8 mouse cellular contexts compared by ENCODE assay signal in the genomic region with DNA sequence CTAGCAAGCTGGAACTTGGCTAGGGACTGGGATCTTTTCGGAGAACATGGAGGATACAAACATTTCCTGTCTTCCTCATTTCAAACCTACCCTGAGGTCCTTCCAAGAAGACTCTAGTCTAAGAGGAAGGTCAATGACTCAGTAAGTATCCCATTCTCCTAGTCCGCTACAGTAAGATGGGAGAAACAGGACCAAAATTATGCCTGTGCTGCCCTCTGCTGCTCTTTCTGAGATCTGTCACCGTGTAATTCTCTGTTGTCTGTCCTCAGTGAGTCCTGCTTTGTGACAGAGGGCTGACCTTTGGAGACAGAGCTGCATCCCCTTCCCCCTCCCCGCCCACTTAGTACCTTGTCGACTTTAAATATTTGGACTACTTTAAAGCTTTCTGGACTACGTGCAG.
DNase-seq lines count a peak whose midpoint lies in the region; ATAC-seq and TF ChIP-seq lines count a peak whose summit lies in the region.

No protein-coding gene starts in this region.

- no peak for TF ChIP-seq POLR2A in cerebellum, adult 2 months (IDR thresholded peaks at IDR 0.05; ENCODE audit: borderline replicate concordance, insufficient read depth, low read length)

- no peaks in the 10 kb centered on the region for H3K4me1 ChIP-seq in cerebellum, adult 2 months (ENCODE audit: control insufficient read depth, insufficient read depth, low read length)
- H3K4me1 ChIP-seq in liver, embryonic 14.5 days (replicated peaks; ENCODE audit: control insufficient read depth in 2 of 2, insufficient read depth in 2 of 2, low read length in 1 of 2), result no peaks in the 10 kb centered on the region

- 26% methylated on average over 6 of the region's 6 CpGs for WGBS in cerebellum, adult 2 months
- WGBS in liver, embryonic 14.5 days (ENCODE audit: insufficient replicate concordance), result 20% methylated on average over 6 of the region's 6 CpGs

- H3K36me3 ChIP-seq in liver, embryonic 14.5 days (replicated peaks; ENCODE audit: control insufficient read depth, insufficient read depth, low read depth), result no peaks in the 10 kb centered on the region

- no peak overlapping the region for H3K4me2 ChIP-seq in liver, embryonic 14.5 days (ENCODE audit: low read depth)

- H3K27ac ChIP-seq in cerebellum, adult 2 months (ENCODE audit: insufficient read depth, low read length), result no peak overlapping the region
- no peak overlapping the region for H3K27ac ChIP-seq in liver, embryonic 14.5 days

- peak; percentile 97 for ATAC-seq in frontal cortex, adult (ENCODE audit: low TSS enrichment)
- ATAC-seq in liver, embryonic 14.5 days (ENCODE audit: insufficient read depth), result no peak

- TF ChIP-seq CTCF in cerebellum, adult 2 months (IDR thresholded peaks at IDR 0.05; ENCODE audit: borderline replicate concordance, insufficient read depth, low read depth, low read length), result peak; percentile 46; the same call in 1 of the 2 replicates
- TF ChIP-seq CTCF in liver, embryonic 14.5 days (IDR thresholded peaks at IDR 0.05; ENCODE audit: low read depth), result peak; percentile 48

- no peaks in the 10 kb centered on the region for H3K27me3 ChIP-seq in cerebellum, adult 2 months (ENCODE audit: control insufficient read depth, insufficient read depth, low read length)
- H3K27me3 ChIP-seq in liver, embryonic 14.5 days (ENCODE audit: control insufficient read depth, insufficient read depth, low read length), result no peaks in the 10 kb centered on the region

- no peaks in the 10 kb centered on the region for H3K9me3 ChIP-seq in liver, embryonic 14.5 days (ENCODE audit: control insufficient read depth, low read length)

- H3K4me3 ChIP-seq in cerebellum, adult 2 months (replicated peaks; ENCODE audit: insufficient read depth, low read depth, low read length), result no peak overlapping the region
- H3K4me3 ChIP-seq in liver, embryonic 14.5 days (ENCODE audit: insufficient read depth in 1 of 2, low read depth in 2 of 2, low read length in 2 of 2), result no peak overlapping the region

- peak; percentile 45 for DNase-seq in left cerebral cortex, adult 18-20 months (ENCODE audit: low spot score in 2 of 2)
- DNase-seq in left cerebral cortex, adult 11 months (ENCODE audit: low spot score), result no peak
- peak; percentile 15 to 32 for DNase-seq in cerebellum, adult 2 months
- DNase-seq in kidney, adult 9 months, result peak; percentile 57
- no peak for DNase-seq in liver, embryonic 14.5 days (ENCODE audit: low read depth in 3 of 3, low spot score in 3 of 3)
- DNase-seq in retina, postnatal 1 day, result peak; percentile 62
- DNase-seq in spleen, postnatal 4 days (ENCODE audit: low spot score in 2 of 2), result no peak

- H3K9ac ChIP-seq in liver, embryonic 14.5 days (replicated peaks), result no peak overlapping the region

- no peak for TF ChIP-seq EP300 in liver, embryonic 14.5 days (IDR thresholded peaks at IDR 0.05; ENCODE audit: low read depth)

Comparison
In these comparisons a context has a peak if more than half of its experiments do, and no peak if none do; other contexts are left out.
1. DNase-seq: peak in left cerebral cortex, adult 18-20 months (2 of 2), cerebellum, adult 2 months (2 of 2), kidney, adult 9 months (single experiment) and retina, postnatal 1 day (single experiment); none in left cerebral cortex, adult 11 months (single experiment), liver, embryonic 14.5 days (0 of 3) and spleen, postnatal 4 days (0 of 2).